Mouse (Mus musculus) kidney, postnatal 0 days (tissue): ENCODE results near the gene Irak2. TPM values are rescaled to one million over a fixed set of nuclear protein-coding genes. Genes with fewer than 3 reads are reported as not detected.

Source experiments
- ATAC-seq: fragments of 200-750 bp; cut with Nextera tagmentation; replicated peaks from 2 replicates; pipeline ENCODE4 v1.8.0; 2017; ENCODE audit warnings: low read depth, moderate number of reproducible peaks, moderate TSS enrichment, moderate library complexity; ENCODE audit not compliant: low FRiP score
- DNase-seq: peaks from one replicate; pipeline ENCODE4 v3.0.0-alpha.2; 2016; ENCODE audit warnings: low spot score
- H3K27ac ChIP-seq: fragments of 300-500 bp; sonication (generic); 2 replicates; pipeline ENCODE4 v1.5.1; 2014; ENCODE audit warnings: mild to moderate bottlenecking
- H3K27me3 ChIP-seq: fragments of 300-500 bp; sonication (generic); 2 replicates; pipeline ENCODE4 v1.6.1; 2014; ENCODE audit warnings: low read length, mixed read lengths; ENCODE audit not compliant: insufficient read depth
- H3K36me3 ChIP-seq: fragments of 300-500 bp; sonication (generic); 2 replicates; pipeline ENCODE4 v1.6.1; 2014; ENCODE audit warnings: low read length, mixed read lengths; ENCODE audit not compliant: insufficient read depth
- H3K4me1 ChIP-seq: fragments of 300-500 bp; sonication (generic); replicated peaks from 2 replicates; pipeline ENCODE4 v1.6.1; 2014; ENCODE audit warnings: antibody characterized with exemption, low read length, mixed read lengths; ENCODE audit not compliant: insufficient read depth
- H3K4me2 ChIP-seq: fragments of 300-500 bp; sonication (generic); 2 replicates; pipeline ENCODE4 v1.6.1; 2014; ENCODE audit warnings: mild to moderate bottlenecking, low read length, moderate library complexity, mixed read lengths
- H3K4me3 ChIP-seq: fragments of 300-500 bp; sonication (generic); replicated peaks from 2 replicates; pipeline ENCODE4 v1.5.1; 2014; ENCODE audit warnings: low read depth, low read length
- H3K9ac ChIP-seq: fragments of 300-500 bp; sonication (generic); 2 replicates; pipeline ENCODE4 v1.6.1; 2014; ENCODE audit warnings: low read depth, low read length
- H3K9me3 ChIP-seq: fragments of 300-500 bp; sonication (generic); replicated peaks from 2 replicates; pipeline ENCODE4 v1.6.1; 2016; ENCODE audit warnings: low read length, inconsistent platforms, mixed read lengths
- CTCF ChIP-seq: IDR thresholded peaks from 2 replicates; pipeline ENCODE4 v1.5.1; 2016; ENCODE audit warnings: antibody characterized with exemption, low read depth, mild to moderate bottlenecking, moderate library complexity
- WGBS: fragments of 180-500 bp; shearing (Covaris S2); extraction: QIAGEN DNeasy Blood & Tissue Kit; methylation state at CpG from one replicate; pipeline ENCODE4 v1.1.7; 2014; 5-methylcytosine and 5-hydroxymethylcytosine counted together
- microRNA-seq: library from miRNA; unstranded; fragments of <30 nt; microRNA quantifications from one replicate; pipeline ENCODE4, GENCODE M21; 2016
- polyA plus RNA-seq: library from polyadenylated mRNA; unstranded; fragments of >200 nt; fragmentation: Nextera tagmentation; extraction: Ambion mirVana; gene quantifications from 2 replicates; pipeline ENCODE4 v1.2.1, GENCODE M21; 2015

Gene Irak2
- polyA plus RNA-seq, 1 experiment from 2014 or later: 5.3 TPM

- H3K9ac ChIP-seq: no peak overlapping the region
- H3K27ac ChIP-seq: no peak overlapping the region
- no peak for DNase-seq
- no peak for TF ChIP-seq CTCF
- H3K9me3 ChIP-seq: no peaks in the 10 kb centered on the region
- no peak overlapping the region for H3K4me2 ChIP-seq
- H3K4me3 ChIP-seq: no peak overlapping the region
- no peaks in the 10 kb centered on the region for H3K27me3 ChIP-seq
- ATAC-seq: no peak
- WGBS: 46% methylated on average over 1 of the region's 1 CpGs
- H3K4me1 ChIP-seq: peaks cover 3% of the 10 kb centered on the region; the same call in 1 of the 2 replicates
- H3K36me3 ChIP-seq: no peaks in the 10 kb centered on the region
Observed at GRCm38 (mm10) chr6:113743111-113743510, 104.8 kb downstream of the Irak2 start.

Small RNA genes lying within 50 kb of the gene (microRNA-seq; reads per million reads assigned to microRNA genes)
- gene Mir7042: 1.0 reads per million

Other genes with a start within 250 kb of the Irak2 start
- gene Ttll3, start 249.2 kb upstream of the Irak2 start, polyA plus RNA-seq: 1.5 and 2.0 TPM in 2 replicates
- 24.4 and 30.5 TPM in 2 replicates for gene Rpusd3, start 219.1 kb upstream of the Irak2 start, polyA plus RNA-seq
- gene Cidec, start 202.7 kb upstream of the Irak2 start, polyA plus RNA-seq: 0.17 and 0.23 TPM in 2 replicates
- 111 and 114 TPM in 2 replicates for gene Jagn1, start 195.9 kb upstream of the Irak2 start, polyA plus RNA-seq
- gene Il17re, start 180.0 kb upstream of the Irak2 start, polyA plus RNA-seq: 10.9 and 11.1 TPM in 2 replicates
- gene Il17rc, start 167.0 kb upstream of the Irak2 start, polyA plus RNA-seq: 28.0 and 28.8 TPM in 2 replicates
- gene Creld1, start 155.2 kb upstream of the Irak2 start, polyA plus RNA-seq: 25.7 and 28.7 TPM in 2 replicates
- 0.52 and 0.55 TPM in 2 replicates for gene Prrt3, start 136.5 kb upstream of the Irak2 start, polyA plus RNA-seq
- gene Emc3, start 106.8 kb upstream of the Irak2 start, polyA plus RNA-seq: 114 and 118 TPM in 2 replicates
- 3.0 and 5.1 TPM in 2 replicates for gene Fancd2, start 106.8 kb upstream of the Irak2 start, polyA plus RNA-seq
- gene Fancd2os, start 37.8 kb upstream of the Irak2 start, polyA plus RNA-seq: 1.6 TPM in 2 replicates
- 236 and 242 TPM in 2 replicates for gene Brk1, start 33.7 kb upstream of the Irak2 start, polyA plus RNA-seq
- gene Vhl, start 14.5 kb upstream of the Irak2 start, polyA plus RNA-seq: 33.5 and 36.9 TPM in 2 replicates
- gene Tatdn2, start 58.6 kb downstream of the Irak2 start, polyA plus RNA-seq: 0.78 and 0.95 TPM in 2 replicates
- gene Ghrl, start 81.4 kb downstream of the Irak2 start, polyA plus RNA-seq: not detected in 2 replicates
- 216 and 238 TPM in 2 replicates for gene Sec13, start 102.3 kb downstream of the Irak2 start, polyA plus RNA-seq